Mouse (Mus musculus) adrenal gland, postnatal 4 days (tissue): ENCODE measurements around the gene Olfm1. TPM values are rescaled to one million over a fixed set of nuclear protein-coding genes. Genes with fewer than 3 reads are reported as not detected.

Experiments
- DNase-seq, 2 experiments: peaks; one replicate each; pipeline ENCODE4 v3.0.0; 2021 to 2022; ENCODE audit warnings: low spot score in 2 of 2, mixed read lengths in 2 of 2
- long read RNA-seq, 2 experiments: library from polyadenylated mRNA; stranded (forward); transcript quantifications; one replicate each; pipeline ENCODE4 v2.0.0; 2021
- total RNA-seq, 2 experiments: library from RNA; stranded (reverse); gene quantifications; 2 replicates each; pipeline ENCODE4 v1.2.3; 2021

The Olfm1 gene
- 10 to 100 TPM; 39.6 to 49.0 TPM for total RNA-seq
- long read RNA-seq, experiment 1, transcript Olfm1-201 (6 exons, 2,757 nt), result minor isoform, 10 of 34 reads
- long read RNA-seq, experiment 1, transcript Olfm1-203 (4 exons, 1,072 nt), result minor isoform, 8 of 34 reads
- long read RNA-seq, experiment 1, transcript Olfm1-204 (6 exons, 2,513 nt), result major isoform, 14 of 34 reads
- long read RNA-seq, experiment 1, partial matches to known transcripts, result 0 of 34 reads
- long read RNA-seq, experiment 1, other reads (novel, unspliced or antisense), result 0 of 34 reads
- long read RNA-seq, experiment 2, transcript Olfm1-203 (4 exons, 1,072 nt), result minor isoform, 12 of 114 reads
- long read RNA-seq, experiment 2, transcript Olfm1-201 (6 exons, 2,757 nt), result major isoform, 47 of 114 reads
- long read RNA-seq, experiment 2, transcript Olfm1-204 (6 exons, 2,513 nt), result minor isoform, 34 of 114 reads
- long read RNA-seq, experiment 2, transcript Olfm1-205 (4 exons, 1,102 nt), result minor isoform, 10 of 114 reads
- long read RNA-seq, experiment 2, partial matches to known transcripts, result 7 of 114 reads
- long read RNA-seq, experiment 2, other reads (novel, unspliced or antisense), result 4 of 114 reads

DNA sequence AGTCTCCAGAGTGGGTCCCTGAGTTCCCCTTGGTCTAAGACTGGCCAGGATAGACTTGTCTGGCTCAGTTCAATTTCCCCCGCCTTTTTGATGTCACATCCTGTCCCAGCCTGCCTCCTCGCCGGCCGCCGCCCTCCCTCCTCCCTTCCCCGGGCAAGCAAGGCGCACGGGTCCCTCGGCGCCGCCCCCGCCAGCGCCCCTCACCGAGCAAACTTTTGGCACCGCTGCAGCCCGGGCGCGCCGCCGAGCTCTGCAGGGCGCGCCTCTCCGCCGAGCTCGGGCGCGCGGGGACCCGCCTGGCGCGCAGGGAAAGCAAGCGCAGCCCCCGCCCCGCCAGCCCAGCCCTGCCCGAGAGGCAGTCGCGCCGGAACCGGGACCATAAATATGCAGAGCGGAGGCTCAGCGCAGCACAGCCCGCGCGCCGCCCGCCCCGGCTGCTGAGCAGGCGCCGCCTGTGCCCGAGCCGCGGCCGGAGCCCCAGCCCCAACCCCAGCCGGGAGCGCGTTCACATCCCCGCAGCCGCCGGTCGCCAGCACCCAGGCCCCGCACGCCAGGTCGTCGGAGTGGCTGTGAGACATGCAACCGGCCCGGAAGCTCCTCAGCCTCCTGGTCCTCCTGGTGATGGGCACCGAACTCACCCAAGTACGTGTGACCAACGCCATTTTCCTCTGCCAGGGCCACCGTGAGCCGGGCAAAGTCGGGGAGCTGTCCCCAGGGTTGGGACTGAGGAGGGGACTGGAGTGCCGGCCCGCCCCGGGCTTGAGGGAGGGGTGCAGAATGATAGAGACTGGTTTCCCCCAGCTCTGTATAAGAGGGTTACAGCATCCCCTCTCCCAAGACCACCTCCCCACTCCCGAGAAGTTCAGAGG lies at the start of gene Olfm1:
TSS of gene Olfm1 (plus strand) at position 172 of the 869 bp plus-strand sequence.
- DNase-seq, result peak in 1 of 2 experiments; percentile 18

GRCm38 (mm10) chr2:28143417-28144045 lies 49.3 kb upstream of the Olfm1 start:
- DNase-seq, result no peak

- no peak for DNase-seq
Observed at GRCm38 (mm10) chr2:28145702-28146101, 47.1 kb upstream of the Olfm1 start.

- no peak for DNase-seq
Observed at GRCm38 (mm10) chr2:28146152-28146551, 46.6 kb upstream of the Olfm1 start.

DNA sequence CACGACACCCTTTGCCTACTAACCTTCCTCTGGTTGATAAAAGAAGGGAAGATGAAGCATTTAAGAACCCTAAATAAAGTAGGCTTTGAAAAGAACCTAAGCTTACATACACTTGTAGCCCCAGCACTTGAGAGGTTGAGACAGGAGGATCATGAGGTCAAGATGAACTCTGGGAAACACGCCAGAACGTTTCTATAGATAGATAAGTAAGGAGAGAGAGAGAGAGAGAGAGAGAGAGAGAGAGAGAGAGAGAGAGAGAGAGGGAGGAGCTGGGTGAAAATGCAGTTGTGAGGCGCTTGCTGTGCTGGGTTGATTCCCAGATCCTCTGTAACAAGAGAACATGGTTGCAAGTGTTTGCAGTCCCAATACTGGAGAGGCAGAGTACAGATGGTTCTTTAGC lies 46.1 kb upstream of the Olfm1 start:
- DNase-seq, result no peak

- no peak for DNase-seq
Observed at GRCm38 (mm10) chr2:28147248-28147794, 45.5 kb upstream of the Olfm1 start.

DNA sequence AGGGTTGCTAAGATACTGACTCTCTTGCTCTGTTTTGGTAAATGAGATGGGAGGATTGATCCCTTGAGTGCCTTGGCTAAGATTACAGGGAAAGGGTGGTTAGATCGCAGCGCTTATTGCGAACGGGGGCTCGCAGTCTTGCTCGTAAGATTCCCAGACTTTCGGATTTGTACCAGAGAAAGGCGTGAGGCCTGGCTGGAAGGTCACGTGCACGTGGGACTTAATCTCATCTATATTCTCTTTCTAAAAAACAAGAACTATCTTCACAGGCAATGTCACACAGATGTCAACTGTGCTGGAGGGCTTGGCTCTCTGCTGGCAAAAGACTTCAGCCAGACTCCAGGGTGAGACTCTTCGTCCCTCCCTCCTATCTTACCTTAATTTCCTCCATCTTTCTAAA lies 43.1 kb upstream of the Olfm1 start:
- DNase-seq, result no peak

GRCm38 (mm10) chr2:28160568-28160967 lies 32.2 kb upstream of the Olfm1 start:
- no peak for DNase-seq

- no peak for DNase-seq
Observed at GRCm38 (mm10) chr2:28165570-28165969, 27.2 kb upstream of the Olfm1 start.

- DNase-seq, result no peak
Observed at GRCm38 (mm10) chr2:28169336-28169735, 23.5 kb upstream of the Olfm1 start.

DNA sequence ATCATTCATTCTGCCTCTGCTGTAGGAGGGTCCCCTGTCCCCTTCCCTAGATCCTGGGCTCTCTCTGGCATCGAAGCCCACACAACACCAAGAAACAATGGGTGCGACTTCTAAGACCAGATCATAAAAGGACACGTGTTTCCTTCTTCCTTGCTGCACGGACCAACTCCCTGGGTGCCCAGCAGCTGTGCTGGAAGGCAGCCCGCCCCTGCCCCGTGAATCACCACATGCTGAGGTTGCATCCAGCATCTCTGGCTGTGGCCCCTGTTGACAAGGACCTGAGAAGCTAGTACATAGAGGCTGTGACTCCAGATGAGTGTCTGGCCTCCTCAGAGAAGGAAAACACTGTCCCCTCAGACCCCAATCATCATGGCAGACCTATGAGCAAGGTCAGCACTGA lies 20.8 kb upstream of the Olfm1 start:
- no peak for DNase-seq

GRCm38 (mm10) chr2:28173225-28174141 lies 19.3 kb upstream of the Olfm1 start:
- no peak for DNase-seq

- no peak for DNase-seq
Observed at GRCm38 (mm10) chr2:28174441-28174840, 18.4 kb upstream of the Olfm1 start.

DNA sequence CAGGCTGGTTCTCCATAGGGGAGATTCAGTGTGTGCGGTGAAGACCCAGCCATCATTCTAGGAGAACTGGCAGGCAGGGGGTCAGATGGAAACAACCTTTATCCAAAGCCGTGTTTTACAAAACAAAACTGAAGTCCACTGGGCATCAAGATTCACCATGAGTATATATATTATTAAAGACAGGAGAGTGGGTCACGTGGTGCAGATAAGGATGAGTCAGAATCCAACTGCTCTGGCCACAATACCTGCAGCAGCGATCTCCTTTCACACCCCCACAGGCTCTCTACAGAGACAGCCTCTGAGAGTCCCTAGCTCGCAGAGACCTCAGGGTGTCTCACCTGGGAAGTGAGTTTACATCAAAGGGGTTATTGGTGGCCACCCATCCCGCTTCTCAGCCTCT lies 14.2 kb upstream of the Olfm1 start:
- DNase-seq, result no peak

DNA sequence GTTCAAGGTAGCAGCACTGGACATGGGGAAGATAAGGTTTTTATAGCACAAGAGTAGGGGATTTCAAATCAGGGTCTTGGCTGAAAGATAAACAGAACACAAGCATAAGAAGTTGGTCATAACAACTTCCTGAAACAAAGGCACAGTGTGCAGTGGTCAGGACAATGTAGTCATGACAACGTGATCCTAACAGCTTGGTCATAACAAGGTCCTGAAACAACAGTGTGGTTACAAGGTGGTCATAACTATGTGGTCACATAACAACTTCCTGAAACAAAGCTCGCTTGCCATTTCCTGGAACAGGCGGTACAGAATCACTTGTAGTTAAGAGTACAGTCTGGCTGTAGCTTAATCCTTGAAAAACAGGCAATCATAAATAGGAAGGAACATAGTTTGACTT lies 12.7 kb upstream of the Olfm1 start:
- no peak for DNase-seq

- DNase-seq, result no peak
Observed at GRCm38 (mm10) chr2:28188398-28188944, 4.3 kb upstream of the Olfm1 start.

DNA sequence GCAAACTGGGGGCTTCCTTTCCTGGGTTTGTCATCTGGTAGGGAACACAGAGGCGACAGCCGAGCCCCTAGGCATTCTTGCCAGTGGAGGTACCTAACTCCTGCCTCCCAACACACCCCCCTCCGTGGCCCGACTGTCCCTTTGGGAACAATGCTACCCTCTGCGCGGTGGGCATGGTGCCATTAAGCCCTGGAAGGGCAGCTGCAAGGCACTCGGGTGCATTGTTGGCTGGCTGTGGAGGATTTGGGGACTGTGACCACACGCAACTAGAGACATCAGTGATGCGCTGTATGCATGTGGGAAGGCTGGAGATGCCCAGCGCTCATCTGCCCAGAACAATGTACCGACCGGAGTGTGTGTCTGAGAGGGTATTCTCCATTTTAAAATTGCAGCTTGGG lies 897 bp downstream of the Olfm1 start:
- DNase-seq, result no peak

DNA sequence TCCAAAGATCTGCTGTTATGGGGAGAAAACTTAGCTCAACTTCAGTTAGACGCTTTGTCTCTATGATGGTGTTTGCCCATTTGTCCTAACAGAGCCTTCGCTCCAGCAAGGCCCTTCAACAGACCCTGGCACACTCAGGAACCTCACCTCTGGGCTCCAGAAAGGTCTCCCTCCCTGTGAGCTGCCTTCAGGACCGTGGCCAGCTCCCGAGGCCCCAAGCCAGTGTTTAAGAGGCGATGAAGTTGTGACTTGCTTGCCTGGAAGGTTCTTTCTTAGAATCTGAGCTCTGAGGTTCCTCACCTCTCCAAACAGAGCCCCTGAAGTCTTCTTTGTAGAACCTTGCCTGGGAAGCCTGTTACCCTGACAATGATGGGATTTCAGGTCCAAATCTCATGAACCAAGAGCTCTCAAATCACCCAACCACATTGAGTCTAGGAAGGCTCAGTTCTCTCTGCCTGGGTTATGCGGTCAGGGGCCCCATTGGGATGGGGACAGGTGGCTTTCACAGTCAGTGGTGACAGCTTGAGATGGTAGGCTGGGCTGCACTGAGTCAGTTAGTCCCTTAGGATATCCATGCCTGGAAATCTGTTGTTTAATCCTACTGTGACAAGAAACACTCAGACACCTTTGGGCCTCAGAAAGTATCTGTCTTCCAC lies 2.3 kb downstream of the Olfm1 start:
- DNase-seq, result no peak

GRCm38 (mm10) chr2:28195726-28196125 lies 2.9 kb downstream of the Olfm1 start:
- DNase-seq, result no peak
